Mouse (Mus musculus) forebrain, embryonic 12.5 days (tissue): ENCODE measurements around the gene Foxn1. TPM values are rescaled to one million over a fixed set of nuclear protein-coding genes. Genes with fewer than 3 reads are reported as not detected.

Experiments used
- ATAC-seq: fragments of 200-750 bp; cut with Nextera tagmentation; 2 replicates; pipeline ENCODE4 v1.8.0; 2017; ENCODE audit warnings: moderate TSS enrichment; ENCODE audit not compliant: low FRiP score
- H3K27ac ChIP-seq: fragments of 300-500 bp; sonication (generic); 2 replicates; pipeline ENCODE4 v1.5.1; 2016; ENCODE audit warnings: mild to moderate bottlenecking
- H3K27me3 ChIP-seq: fragments of 300-500 bp; sonication (generic); 2 replicates; pipeline ENCODE4 v1.6.1; 2016; ENCODE audit warnings: mild to moderate bottlenecking
- H3K36me3 ChIP-seq: fragments of 300-500 bp; sonication (generic); replicated peaks from 2 replicates; pipeline ENCODE4 v1.6.1; 2016; ENCODE audit warnings: mild to moderate bottlenecking
- H3K4me1 ChIP-seq: fragments of 300-500 bp; sonication (generic); 2 replicates; pipeline ENCODE4 v1.6.1; 2016
- H3K4me2 ChIP-seq: fragments of 300-500 bp; sonication (generic); 2 replicates; pipeline ENCODE4 v1.6.1; 2016; ENCODE audit warnings: mild to moderate bottlenecking, moderate library complexity
- H3K4me3 ChIP-seq: fragments of 300-500 bp; sonication (generic); replicated peaks from 2 replicates; pipeline ENCODE4 v1.5.1; 2016; ENCODE audit warnings: mild to moderate bottlenecking
- H3K9ac ChIP-seq: fragments of 300-500 bp; sonication (generic); 2 replicates; pipeline ENCODE4 v1.6.1; 2016; ENCODE audit warnings: mild to moderate bottlenecking
- H3K9me3 ChIP-seq: fragments of 300-500 bp; sonication (generic); 2 replicates; pipeline ENCODE4 v1.6.1; 2016
- WGBS: fragments of 180-500 bp; shearing (Covaris S2); methylation state at CpG from one replicate; pipeline ENCODE4 v1.1.7; 2016; 5-methylcytosine and 5-hydroxymethylcytosine counted together
- polyA plus RNA-seq: library from polyadenylated mRNA; unstranded; fragments of >200 nt; fragmentation: Nextera tagmentation; extraction: Ambion mirVana; gene quantifications from 2 replicates; pipeline ENCODE4 v1.2.1, GENCODE M21; 2016

Foxn1 gene
- polyA plus RNA-seq, 1 experiment from 2014 or later: not detected

- no peak for ATAC-seq
- Histone ChIP-seq H3K27ac (no peak overlapping the region), H3K4me2 (no peak overlapping the region), H3K4me1 (peaks cover 12% of the 10 kb centered on the region), H3K4me3 (no peak overlapping the region), H3K27me3 (no peaks in the 10 kb centered on the region), H3K9ac (no peak overlapping the region), H3K9me3 (no peaks in the 10 kb centered on the region), H3K36me3 (peaks cover 46% of the 10 kb centered on the region)
- 96% methylated on average over 12 of the region's 12 CpGs for WGBS
Observed at GRCm38 (mm10) chr11:78332676-78333075, 53.7 kb downstream of the Foxn1 start.

DNA sequence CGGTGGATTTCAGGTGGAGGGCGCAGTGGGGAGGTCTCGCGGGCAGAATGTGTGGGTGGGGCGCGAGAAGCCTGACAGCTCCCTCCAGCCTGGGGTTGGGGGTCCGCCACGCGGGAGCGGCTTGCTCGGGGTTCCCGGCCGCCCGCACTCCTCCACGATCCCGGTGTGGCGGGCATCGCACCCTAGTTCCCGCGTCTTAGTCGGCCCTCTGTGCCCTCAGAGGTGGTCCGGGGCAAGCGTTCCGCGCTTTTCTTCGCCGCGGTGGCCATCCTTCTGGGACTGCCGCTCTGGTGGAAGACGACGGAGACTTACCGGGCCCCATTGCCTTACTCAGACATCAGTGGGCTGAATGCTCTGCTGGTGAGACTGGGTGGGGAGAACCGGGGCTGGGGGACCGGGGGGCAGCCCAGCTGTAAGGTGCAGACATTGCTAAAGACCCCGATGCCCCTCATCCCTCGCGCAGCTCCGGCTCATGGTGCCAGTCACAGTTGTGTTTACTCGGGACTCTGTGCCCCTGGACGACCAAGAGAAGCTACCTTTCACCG, 57.8 kb downstream of the Foxn1 start:
- H3K27me3 ChIP-seq: no peaks in the 10 kb centered on the region
- H3K27ac ChIP-seq: no peak overlapping the region
- peak overlapping the region; percentile 95 for H3K4me2 ChIP-seq
- H3K4me3 ChIP-seq: peak overlapping the region; percentile 87
- WGBS: under 1% methylated on average over 41 of the region's 41 CpGs
- H3K9me3 ChIP-seq: no peaks in the 10 kb centered on the region
- ATAC-seq: peak; percentile 70
- peaks cover 12% of the 10 kb centered on the region for H3K4me1 ChIP-seq
- peaks cover 20% of the 10 kb centered on the region for H3K36me3 ChIP-seq
- H3K9ac ChIP-seq: peak overlapping the region; percentile 86

- Histone ChIP-seq H3K4me3 (peak within 1 kb of the TSS; percentile 87), H3K36me3 (peaks cover 13% of the 10 kb centered on the region), H3K4me2 (peak within 1 kb of the TSS; percentile 95), H3K4me1 (peaks cover 16% of the 10 kb centered on the region), H3K9me3 (no peaks in the 10 kb centered on the region), H3K27me3 (no peaks in the 10 kb centered on the region), H3K27ac (no peak within 1 kb of the TSS), H3K9ac (peak within 1 kb of the TSS; percentile 86)
- WGBS: 14% methylated on average over 37 of the region's 37 CpGs
- peak; percentile 97 for ATAC-seq
Observed at GRCm38 (mm10) chr11:78327634-78328511, 58.5 kb downstream of the Foxn1 start, which contains the start of gene Pigs. Gene Pigs, plus strand, starts transcription at chr11:78328415.

GRCm38 (mm10) chr11:78327215-78327614, 59.1 kb downstream of the Foxn1 start:
- no peak overlapping the region for H3K4me2 ChIP-seq
- no peak overlapping the region for H3K27ac ChIP-seq
- peaks cover 14% of the 10 kb centered on the region for H3K36me3 ChIP-seq
- 97% methylated on average over 4 of the region's 4 CpGs for whole genome bisulfite sequencing
- H3K4me3 ChIP-seq: no peak overlapping the region
- H3K4me1 ChIP-seq: peaks cover 22% of the 10 kb centered on the region
- H3K27me3 ChIP-seq: no peaks in the 10 kb centered on the region
- no peak for ATAC-seq
- no peak overlapping the region for H3K9ac ChIP-seq
- no peaks in the 10 kb centered on the region for H3K9me3 ChIP-seq

GRCm38 (mm10) chr11:78324965-78325364, 61.4 kb downstream of the Foxn1 start:
- no peaks in the 10 kb centered on the region for H3K27me3 ChIP-seq
- no peaks in the 10 kb centered on the region for H3K9me3 ChIP-seq
- no peak overlapping the region for H3K27ac ChIP-seq
- WGBS: 91% methylated on average over 12 of the region's 12 CpGs
- H3K4me2 ChIP-seq: no peak overlapping the region
- peaks cover 36% of the 10 kb centered on the region for H3K36me3 ChIP-seq
- no peak overlapping the region for H3K9ac ChIP-seq
- peaks cover 25% of the 10 kb centered on the region for H3K4me1 ChIP-seq
- no peak for ATAC-seq
- no peak overlapping the region for H3K4me3 ChIP-seq

DNA sequence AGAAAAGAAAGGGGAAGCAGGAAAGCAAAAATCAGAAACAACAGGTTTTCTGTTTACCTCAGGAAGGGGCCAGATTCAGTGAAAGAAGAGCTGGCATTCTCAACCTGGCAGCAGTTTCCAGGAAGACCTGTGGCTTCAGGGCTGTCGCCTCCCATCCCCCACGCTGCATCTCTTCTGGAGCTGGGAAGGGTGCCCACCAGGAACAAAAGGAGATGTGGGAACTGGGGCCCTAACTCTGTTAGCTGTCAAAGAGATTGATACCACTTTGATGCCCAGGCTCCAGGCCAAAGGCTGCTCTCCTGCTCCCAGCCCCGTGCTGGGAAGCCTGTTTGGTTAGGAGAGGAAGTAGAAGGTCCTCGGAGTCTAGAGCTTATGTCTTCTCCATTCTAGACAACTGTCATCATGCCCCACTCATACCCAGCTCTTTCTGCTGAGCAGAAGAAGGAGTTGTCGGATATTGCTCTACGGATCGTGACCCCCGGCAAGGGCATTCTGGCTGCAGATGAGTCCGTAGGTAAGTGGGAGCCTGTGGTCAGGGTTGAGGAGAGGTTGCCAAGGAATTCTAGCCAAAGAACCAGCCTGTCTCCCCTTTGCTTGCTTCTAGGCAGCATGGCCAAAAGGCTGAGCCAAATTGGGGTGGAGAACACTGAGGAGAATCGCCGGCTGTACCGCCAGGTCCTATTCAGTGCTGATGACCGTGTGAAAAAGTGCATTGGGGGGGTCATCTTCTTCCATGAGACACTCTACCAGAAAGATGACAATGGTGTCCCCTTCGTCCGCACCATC, 62.2 kb downstream of the Foxn1 start:
- H3K36me3 ChIP-seq: peaks cover 44% of the 10 kb centered on the region
- 88% methylated on average over 15 of the region's 15 CpGs for WGBS
- no peaks in the 10 kb centered on the region for H3K27me3 ChIP-seq
- H3K4me3 ChIP-seq: no peak overlapping the region
- no peaks in the 10 kb centered on the region for H3K9me3 ChIP-seq
- peak overlapping the region; percentile 74; the same call in 1 of the 2 replicates for H3K27ac ChIP-seq
- no peak for ATAC-seq
- peaks cover 20% of the 10 kb centered on the region for H3K4me1 ChIP-seq
- no peak overlapping the region for H3K9ac ChIP-seq
- H3K4me2 ChIP-seq: peak overlapping the region; percentile 39

GRCm38 (mm10) chr11:78322860-78323259, 63.5 kb downstream of the Foxn1 start, which contains the start of gene Aldoc:
Gene Aldoc, plus strand, starts transcription at chr11:78322968.
- Histone ChIP-seq H3K4me3 (peak within 1 kb of the TSS; percentile 21), H3K9me3 (no peaks in the 10 kb centered on the region), H3K4me2 (peak within 1 kb of the TSS; percentile 39), H3K36me3 (peaks cover 57% of the 10 kb centered on the region), H3K4me1 (peaks cover 14% of the 10 kb centered on the region; the same call in 1 of the 2 replicates), H3K9ac (no peak within 1 kb of the TSS), H3K27me3 (no peaks in the 10 kb centered on the region), H3K27ac (peak within 1 kb of the TSS; percentile 74)
- WGBS: 6% methylated on average over 15 of the region's 15 CpGs
- ATAC-seq: peak; percentile 79; the same call in 1 of the 2 replicates

DNA sequence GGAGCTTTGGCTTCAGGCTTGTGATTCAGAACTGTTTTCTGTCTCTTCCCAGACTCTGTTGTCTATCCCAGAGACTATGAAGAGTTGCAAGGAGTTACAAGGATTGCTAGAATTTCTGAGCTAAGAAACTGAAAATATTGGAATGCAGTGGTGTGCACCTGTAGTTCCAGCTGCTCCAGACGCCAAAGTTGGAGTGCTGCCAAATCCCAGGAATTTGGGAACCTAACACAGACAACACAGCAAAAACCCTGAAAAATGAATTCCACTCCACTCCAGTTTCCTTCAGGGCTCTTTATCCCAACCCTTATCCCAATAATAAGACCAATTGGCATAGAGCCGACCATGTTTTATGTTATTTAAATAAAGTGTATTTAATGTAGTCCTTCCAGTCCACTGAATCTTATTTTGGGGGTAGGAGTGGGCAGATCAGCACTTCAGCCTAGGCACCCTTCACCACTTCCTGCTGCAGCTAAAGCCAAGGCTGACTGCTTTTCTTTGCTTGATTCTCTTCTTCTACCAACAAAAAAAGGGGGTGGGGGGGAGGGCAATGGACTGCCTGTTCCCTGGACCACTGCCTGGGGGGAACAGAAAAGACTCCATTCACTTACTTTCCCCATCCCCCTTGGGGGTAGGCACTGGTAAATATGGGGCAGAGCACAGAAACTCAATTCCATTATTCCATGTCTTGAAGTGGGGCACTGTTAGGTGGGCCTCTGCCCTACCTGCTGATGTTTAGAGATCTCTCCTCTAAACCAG, 64.1 kb downstream of the Foxn1 start:
- H3K4me2 ChIP-seq: peak overlapping the region; percentile 39
- ATAC-seq: no peak
- H3K9ac ChIP-seq: no peak overlapping the region
- no peak overlapping the region for H3K4me3 ChIP-seq
- H3K4me1 ChIP-seq: peaks cover 14% of the 10 kb centered on the region; the same call in 1 of the 2 replicates
- peaks cover 63% of the 10 kb centered on the region for H3K36me3 ChIP-seq
- H3K27me3 ChIP-seq: no peaks in the 10 kb centered on the region
- H3K9me3 ChIP-seq: no peaks in the 10 kb centered on the region
- H3K27ac ChIP-seq: peak overlapping the region; percentile 74
- WGBS: 52% methylated on average over 2 of the region's 2 CpGs

GRCm38 (mm10) chr11:78318411-78318810, 67.9 kb downstream of the Foxn1 start:
- 76% methylated on average over 2 of the region's 2 CpGs for WGBS
- H3K4me1 ChIP-seq: peaks cover 14% of the 10 kb centered on the region; the same call in 1 of the 2 replicates
- H3K4me3 ChIP-seq: no peak overlapping the region
- H3K36me3 ChIP-seq: peaks cover 94% of the 10 kb centered on the region
- H3K9ac ChIP-seq: no peak overlapping the region
- no peak overlapping the region for H3K4me2 ChIP-seq
- no peak overlapping the region for H3K27ac ChIP-seq
- no peaks in the 10 kb centered on the region for H3K9me3 ChIP-seq
- no peaks in the 10 kb centered on the region for H3K27me3 ChIP-seq
- no peak for ATAC-seq

- Histone ChIP-seq H3K4me1 (no peaks in the 10 kb centered on the region), H3K36me3 (peaks cover 91% of the 10 kb centered on the region), H3K9me3 (no peaks in the 10 kb centered on the region), H3K9ac (no peak overlapping the region), H3K27ac (no peak overlapping the region), H3K4me2 (no peak overlapping the region), H3K27me3 (no peaks in the 10 kb centered on the region), H3K4me3 (no peak overlapping the region)
- 92% methylated on average over 2 of the region's 2 CpGs for WGBS
- no peak for ATAC-seq
Observed at GRCm38 (mm10) chr11:78313662-78314061, 72.7 kb downstream of the Foxn1 start.

- H3K27ac ChIP-seq: no peak overlapping the region
- peaks cover 6% of the 10 kb centered on the region; the same call in 1 of the 2 replicates for H3K4me1 ChIP-seq
- no peak overlapping the region for H3K4me3 ChIP-seq
- H3K36me3 ChIP-seq: peaks cover 88% of the 10 kb centered on the region
- no peaks in the 10 kb centered on the region for H3K9me3 ChIP-seq
- no peaks in the 10 kb centered on the region for H3K27me3 ChIP-seq
- WGBS: 92% methylated on average over 8 of the region's 8 CpGs
- H3K9ac ChIP-seq: no peak overlapping the region
- ATAC-seq: no peak
- H3K4me2 ChIP-seq: no peak overlapping the region
Observed at GRCm38 (mm10) chr11:78310861-78311511, 75.4 kb downstream of the Foxn1 start.
